Mouse (Mus musculus) myocyte (in vitro differentiated cells): ENCODE results near the gene Hpd. TPM values are rescaled to one million over a fixed set of nuclear protein-coding genes. Genes with fewer than 3 reads are reported as not detected.
A peak's percentile ranks its signal among the peaks of the same experiment; 100 is the strongest.

Experiments used
- H3K27me3 ChIP-seq: one replicate; pipeline ENCODE4 v1.6.1; 2011; ENCODE audit not compliant: control insufficient read depth, insufficient read depth, insufficient read length
- H3K36me3 ChIP-seq: one replicate; pipeline ENCODE4 v1.6.1; 2011; ENCODE audit not compliant: control insufficient read depth, insufficient read depth
- H3K4me2 ChIP-seq: one replicate; pipeline ENCODE4 v1.6.1; 2011; ENCODE audit warnings: low read depth, control low read depth
- H3K4me3 ChIP-seq: one replicate; pipeline ENCODE4 v1.5.1; 2011; ENCODE audit warnings: mild to moderate bottlenecking, control low read depth, moderate library complexity
- H3K79me2 ChIP-seq: one replicate; pipeline ENCODE4 v1.6.1; 2011; ENCODE audit not compliant: control insufficient read depth, insufficient read depth
- H3ac ChIP-seq: one replicate; pipeline ENCODE4 v1.6.1; 2011; ENCODE audit not compliant: control insufficient read depth, insufficient read length
- E2F4 ChIP-seq: IDR thresholded peaks from one replicate; pipeline ENCODE4 v1.6.1; 2011; ENCODE audit warnings: mild to moderate bottlenecking, control low read depth, moderate library complexity; ENCODE audit not compliant: insufficient read depth
- MAX ChIP-seq: IDR thresholded peaks from one replicate; pipeline ENCODE4 v1.6.1; 2011; ENCODE audit warnings: low read depth, mild to moderate bottlenecking, control low read depth
- MYOD1 ChIP-seq, 3 experiments: IDR thresholded peaks; one replicate each; pipeline ENCODE4 v1.6.1; 2011; ENCODE audit warnings: control low read depth in 2 of 3, low read depth in 2 of 3, mild to moderate bottlenecking in 2 of 3, moderate library complexity in 1 of 3; ENCODE audit not compliant: insufficient read length in 2 of 3, control insufficient read depth in 1 of 3
- MYOG ChIP-seq, 3 experiments: IDR thresholded peaks; one replicate each; pipeline ENCODE4 v1.6.1; 2011; ENCODE audit warnings: control low read depth in 2 of 3, low read depth in 2 of 3, mild to moderate bottlenecking in 2 of 3; ENCODE audit not compliant: insufficient read length in 2 of 3, control insufficient read depth in 1 of 3, insufficient read depth in 1 of 3
- POLR2A ChIP-seq: IDR thresholded peaks from one replicate; pipeline ENCODE4 v1.6.1; 2011; ENCODE audit warnings: low read depth, mild to moderate bottlenecking, control low read depth, moderate library complexity; ENCODE audit not compliant: insufficient read length
- POLR2AphosphoS2 ChIP-seq: IDR thresholded peaks from one replicate; pipeline ENCODE4 v1.6.1; 2011; ENCODE audit warnings: low read depth, control low read depth; ENCODE audit not compliant: insufficient read length
- SRF ChIP-seq: IDR thresholded peaks from one replicate; pipeline ENCODE4 v1.6.1; 2011; ENCODE audit warnings: low read depth; ENCODE audit not compliant: control insufficient read depth, insufficient read length
- TCF12 ChIP-seq: IDR thresholded peaks from one replicate; pipeline ENCODE4 v1.6.1; 2011; ENCODE audit warnings: mild to moderate bottlenecking, control low read depth; ENCODE audit not compliant: poor library complexity, insufficient read depth, severe bottlenecking
- TCF3 ChIP-seq: IDR thresholded peaks from one replicate; pipeline ENCODE4 v1.6.1; 2011; ENCODE audit warnings: low read depth, control low read depth; ENCODE audit not compliant: insufficient read length
- USF1 ChIP-seq: IDR thresholded peaks from one replicate; pipeline ENCODE4 v1.6.1; 2011; ENCODE audit warnings: low read depth, mild to moderate bottlenecking, control low read depth, moderate library complexity
- polyA plus RNA-seq: library from polyadenylated mRNA; unstranded; fragments of >200 nt; fragmentation: generic; extraction: Trizol; gene quantifications from one replicate; pipeline ENCODE4 v1.2.1, GENCODE M21; 2012; ENCODE audit warnings: missing spikeins

Gene Hpd
- polyA plus RNA-seq, 1 experiment = not detected

DNA sequence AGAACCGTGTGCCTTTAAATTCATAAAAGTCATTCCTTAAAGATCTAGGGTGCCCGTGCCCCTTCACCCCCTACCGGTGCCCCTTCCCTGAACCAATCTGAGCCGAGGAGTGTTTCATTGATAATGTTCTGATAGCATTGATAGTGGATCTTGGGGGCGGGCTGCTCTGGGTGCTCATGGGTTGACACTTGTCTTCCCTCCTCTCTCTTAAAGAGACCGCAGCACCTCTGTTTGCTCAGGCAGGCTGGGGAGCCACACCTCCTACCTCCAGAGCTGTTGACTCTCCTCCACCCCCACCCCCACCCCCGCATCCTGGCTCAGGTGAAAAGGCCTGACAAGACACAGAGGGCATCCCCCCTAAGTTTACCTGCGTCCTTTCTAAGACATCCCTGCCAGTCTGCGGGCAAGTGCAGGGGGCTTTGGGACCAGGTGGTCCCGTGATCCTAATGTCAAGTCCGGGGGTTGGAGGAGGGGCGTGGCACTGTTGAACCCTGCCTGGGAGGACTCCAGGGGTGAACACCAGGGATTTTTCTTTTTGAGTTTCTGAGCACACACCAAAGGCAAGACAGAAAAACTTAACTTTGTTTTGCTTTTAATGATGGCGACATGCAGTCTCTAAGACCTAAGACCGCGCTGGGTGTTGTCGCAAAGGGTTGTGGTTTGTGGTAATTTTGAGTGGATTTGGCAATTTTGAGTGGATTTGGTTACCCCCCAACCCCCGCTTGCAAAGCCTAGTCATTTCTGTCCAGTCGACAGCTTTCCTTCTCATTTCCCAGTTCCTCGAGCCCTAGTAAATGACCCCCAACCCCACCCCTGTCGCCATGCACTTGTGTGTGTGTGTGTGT lies 37.6 kb downstream of the Hpd start:
- peak overlapping the region; percentile 75 for H3K4me3 ChIP-seq

DNA sequence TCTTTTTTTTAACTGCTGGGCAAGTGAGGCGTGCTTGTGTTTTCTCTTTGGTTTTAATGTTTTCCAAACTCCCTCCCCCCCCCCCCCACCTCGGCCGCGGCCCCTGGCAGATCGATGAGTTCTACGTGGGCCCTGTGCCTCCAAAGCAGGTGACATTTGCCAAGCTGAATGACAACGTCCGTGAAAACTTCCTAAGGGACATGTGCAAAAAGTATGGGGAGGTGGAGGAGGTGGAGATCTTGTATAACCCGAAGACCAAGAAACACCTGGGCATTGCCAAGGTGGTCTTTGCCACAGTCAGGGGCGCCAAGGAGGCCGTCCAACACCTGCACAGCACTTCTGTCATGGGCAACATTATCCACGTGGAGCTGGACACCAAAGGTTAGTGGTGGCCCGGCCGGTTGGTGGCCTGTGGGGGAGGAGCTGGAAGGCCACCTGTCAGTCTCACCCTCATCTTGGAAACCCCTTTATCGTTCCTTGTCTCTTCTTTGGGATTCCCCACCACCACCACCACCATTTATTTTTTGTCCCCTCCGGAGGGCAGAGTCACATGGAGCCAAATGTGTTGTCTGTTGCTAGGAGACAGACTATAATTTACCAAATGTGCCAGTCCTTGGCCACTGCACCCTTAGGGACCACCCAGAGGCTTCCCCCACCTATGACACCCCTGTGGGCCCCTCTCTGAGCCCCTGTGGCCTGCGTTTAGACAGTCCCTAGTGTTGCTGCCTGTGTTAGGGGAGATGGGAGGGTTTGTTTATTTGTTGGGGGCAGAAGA lies 38.4 kb downstream of the Hpd start:
- H3K27me3 ChIP-seq = no peaks in the 10 kb centered on the region
- peak overlapping the region; percentile 75 for H3K4me3 ChIP-seq
- H3K79me2 ChIP-seq = peaks cover 35% of the 10 kb centered on the region
- TF ChIP-seq USF1 (peak; percentile 38), TCF12 (no peak)
- H3K36me3 ChIP-seq = peaks cover 3% of the 10 kb centered on the region
- peak overlapping the region; percentile 98 for H3ac ChIP-seq
- H3K4me2 ChIP-seq = peak overlapping the region; percentile 95

More for the DNA sequence above, 37.6 kb downstream of the Hpd start:
- Histone ChIP-seq H3K27me3 (no peaks in the 10 kb centered on the region), H3ac (no peak overlapping the region), H3K4me2 (peak overlapping the region; percentile 95), H3K36me3 (peaks cover 3% of the 10 kb centered on the region), H3K79me2 (peaks cover 34% of the 10 kb centered on the region)
- no peak for TF ChIP-seq POLR2AphosphoS2
- no peak for TF ChIP-seq TCF12
- TF ChIP-seq MAX = no peak
- TF ChIP-seq MYOG (IDR thresholded peaks at IDR 0.05; ENCODE audit: control insufficient read depth in 1 of 3, insufficient read depth in 1 of 3, insufficient read length in 2 of 3, low read depth in 2 of 3) = no peak
- TF ChIP-seq SRF = no peak
- no peak for TF ChIP-seq USF1
- TF ChIP-seq POLR2A = no peak
- TF ChIP-seq E2F4 = no peak

DNA sequence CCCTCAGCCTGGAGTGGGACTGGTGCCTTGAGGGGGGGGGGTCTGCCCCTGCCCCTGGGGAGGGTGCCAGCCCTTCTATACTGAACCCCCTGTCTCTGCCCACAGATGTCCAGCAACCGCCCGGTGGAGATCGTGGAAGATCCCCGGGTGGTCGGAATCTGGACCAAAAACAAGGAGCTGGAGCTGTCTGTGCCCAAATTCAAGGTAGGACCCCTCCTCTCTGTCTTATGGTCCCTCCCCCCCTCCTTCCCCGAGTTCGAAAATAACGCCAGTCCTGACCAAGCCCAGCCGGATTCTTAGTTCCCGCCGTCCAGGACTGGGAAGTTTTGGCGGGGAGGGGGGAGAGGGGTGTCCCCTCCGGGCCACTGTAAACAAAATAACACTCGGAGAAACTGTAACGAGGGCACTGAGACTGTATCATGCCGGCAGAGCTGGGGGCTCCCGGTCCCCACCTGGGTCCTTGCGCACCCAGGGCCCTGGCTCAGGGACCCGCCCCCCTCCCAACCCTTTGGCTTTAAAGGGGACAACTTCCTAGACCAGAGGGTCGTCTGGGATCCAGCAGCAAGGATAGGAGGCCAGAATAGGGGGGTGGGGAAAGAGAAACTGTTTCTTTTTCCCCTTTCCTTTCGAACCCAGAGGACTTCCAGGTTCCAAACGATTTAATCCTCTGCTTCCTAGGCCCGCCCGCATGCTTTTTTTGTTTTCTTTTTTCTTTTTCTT lies 39.1 kb downstream of the Hpd start:
- Histone ChIP-seq H3ac (peak overlapping the region; percentile 98), H3K4me2 (peak overlapping the region; percentile 95), H3K36me3 (peaks cover 3% of the 10 kb centered on the region), H3K27me3 (no peaks in the 10 kb centered on the region), H3K4me3 (peak overlapping the region; percentile 75), H3K79me2 (peaks cover 35% of the 10 kb centered on the region)
- TF ChIP-seq MYOD1 (IDR thresholded peaks at IDR 0.05; ENCODE audit: control insufficient read depth in 1 of 3, insufficient read length in 2 of 3, low read depth in 2 of 3) (no peak), SRF (no peak), POLR2AphosphoS2 (no peak), TCF3 (no peak)

- peaks cover 3% of the 10 kb centered on the region for H3K36me3 ChIP-seq
- TF ChIP-seq TCF12 = no peak
- no peak for TF ChIP-seq E2F4
- TF ChIP-seq POLR2A = peak; percentile 68
- TF ChIP-seq POLR2AphosphoS2 = peak; percentile 72
Observed at GRCm38 (mm10) chr5:123142161-123143157, 40.1 kb downstream of the Hpd start, which contains the start of gene Setd1b. Setd1b (plus strand) TSS chr5:123142193.

DNA sequence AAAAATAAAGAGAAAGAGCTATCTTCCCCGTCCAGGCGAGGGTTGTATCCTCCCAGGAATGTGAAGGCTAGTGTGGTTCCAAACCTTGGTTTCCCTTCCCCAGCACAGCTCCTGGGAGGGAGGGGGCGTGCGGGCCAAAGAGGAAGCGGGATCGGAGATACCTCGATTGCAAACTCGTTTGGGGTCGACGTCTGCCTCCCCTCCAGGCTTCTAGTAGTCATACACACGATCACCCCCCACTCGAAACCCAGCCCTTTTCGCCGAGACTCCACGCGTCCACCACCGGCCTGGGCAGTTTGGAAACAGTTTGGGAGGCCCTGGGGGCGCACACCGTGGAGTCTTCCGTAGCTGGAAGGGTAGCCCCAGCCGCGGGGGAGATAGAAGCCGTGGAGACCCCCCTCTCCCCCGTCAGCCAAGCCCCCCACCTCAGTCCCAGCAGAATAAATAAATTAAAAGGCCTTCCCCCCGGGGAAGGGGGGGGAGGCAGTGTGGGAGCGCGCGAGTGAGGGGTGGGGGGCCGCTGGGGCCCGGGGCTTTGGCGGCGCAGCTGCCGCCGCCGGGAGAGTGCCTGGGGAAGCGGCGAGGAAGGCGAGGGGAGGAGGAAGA lies 40.9 kb downstream of the Hpd start:
- Histone ChIP-seq H3K36me3 (peaks cover 3% of the 10 kb centered on the region), H3K4me2 (peak overlapping the region; percentile 97), H3K27me3 (no peaks in the 10 kb centered on the region), H3ac (peak overlapping the region; percentile 98), H3K4me3 (peak overlapping the region; percentile 75), H3K79me2 (peaks cover 35% of the 10 kb centered on the region)
- TF ChIP-seq POLR2AphosphoS2 = peak; percentile 85
- peak; percentile 69 for TF ChIP-seq POLR2A
- no peak for TF ChIP-seq TCF12

More at GRCm38 (mm10) chr5:123142161-123143157, 40.1 kb downstream of the Hpd start, which contains the start of gene Setd1b:
- Histone ChIP-seq H3K4me3 (peak within 1 kb of the TSS; percentile 75), H3ac (peak within 1 kb of the TSS; percentile 98), H3K4me2 (peak within 1 kb of the TSS; percentile 97), H3K27me3 (no peaks in the 10 kb centered on the region), H3K79me2 (peaks cover 35% of the 10 kb centered on the region)
